14 mouse cellular contexts compared by ENCODE assay signal in genomic region chr11:95476323-95476722, GRCm38 (mm10). TPM values are rescaled to one million over a fixed set of nuclear protein-coding genes. Genes with fewer than 3 reads are reported as not detected.
DNase-seq lines count a peak whose midpoint lies in the region; ATAC-seq and TF ChIP-seq lines count a peak whose summit lies in the region.
"Had no signal": no experiment of that assay in that cellular context is flagged by ENCODE, and none has a peak within 500 bp of the region (broad histone marks: within the 10 kb centered on the region; RNA-seq: fewer than 3 reads in every experiment).

No protein-coding gene starts in this region.

- H3K36me3 ChIP-seq in liver, embryonic 12.5 days = peaks cover 84% of the 10 kb centered on the region

- no peaks in the 10 kb centered on the region for H3K27me3 ChIP-seq in liver, embryonic 12.5 days (replicated peaks)
- H3K27me3 ChIP-seq: intestine, embryonic 15.5 days; lung, embryonic 15.5 days had no signal

- no peak for TF ChIP-seq CTCF in gastrocnemius, adult 2 months (IDR thresholded peaks at IDR 0.05)

- no peaks in the 10 kb centered on the region for H3K4me1 ChIP-seq in liver, embryonic 12.5 days
- H3K4me1 ChIP-seq: intestine, embryonic 15.5 days; limb, embryonic 10.5 days; lung, embryonic 15.5 days had no signal

- peak; percentile 50 for DNase-seq in gastrocnemius, adult 2 months
- no peak for DNase-seq in gastrocnemius, postnatal 4 days (ENCODE audit: low spot score in 2 of 2)
- peak; percentile 16 to 48 for DNase-seq in cerebellum, postnatal 14 days
- DNase-seq in layer of hippocampus, adult 8-10 months (ENCODE audit: low spot score in 2 of 2) = peak; percentile 78 to 82
- DNase-seq in right cerebral cortex, postnatal 10 days (ENCODE audit: low spot score in 2 of 2) = peak; percentile 80 to 91
- no peak for DNase-seq in lung, postnatal 25 days (ENCODE audit: low spot score)
- DNase-seq: adrenal gland, postnatal 36 days; gastrocnemius, postnatal 36 days; heart, postnatal 14 days had no signal

- H3K9me3 ChIP-seq in liver, embryonic 12.5 days (replicated peaks) = no peaks in the 10 kb centered on the region
- H3K9me3 ChIP-seq: intestine, embryonic 15.5 days; limb, embryonic 10.5 days; lung, embryonic 15.5 days had no signal

- 80% methylated on average over 7 of the region's 7 CpGs for WGBS in liver, embryonic 12.5 days (ENCODE audit: insufficient replicate concordance)

- H3K27ac ChIP-seq in gastrocnemius, adult 2 months = peak overlapping the region; percentile 49; the same call in 1 of the 2 replicates
- no peak overlapping the region for H3K27ac ChIP-seq in liver, embryonic 12.5 days
- H3K27ac ChIP-seq: intestine, embryonic 15.5 days; limb, embryonic 10.5 days; lung, embryonic 15.5 days had no signal

- intact Hi-C loops in gastrocnemius, adult 2 months (cut with DNase I) = loop anchor here (5.0 kb wide), 1 partner anchor 79 kb away; no protein-coding TSS in a partner anchor

- no peak overlapping the region for H3K4me3 ChIP-seq in gastrocnemius, adult 2 months
- no peak overlapping the region for H3K4me3 ChIP-seq in liver, embryonic 12.5 days
- H3K4me3 ChIP-seq: intestine, embryonic 15.5 days; limb, embryonic 10.5 days; lung, embryonic 15.5 days had no signal

- no peak overlapping the region for H3K4me2 ChIP-seq in liver, embryonic 12.5 days
- H3K4me2 ChIP-seq: intestine, embryonic 15.5 days; lung, embryonic 15.5 days had no signal

- ATAC-seq in liver, embryonic 12.5 days = no peak
- ATAC-seq in CD4-positive, CD25-positive, alpha-beta regulatory T cell, adult 4 months = no peak
- ATAC-seq: intestine, embryonic 15.5 days had no signal

- H3K9ac ChIP-seq in liver, embryonic 12.5 days = no peak overlapping the region
- H3K9ac ChIP-seq: intestine, embryonic 15.5 days; lung, embryonic 15.5 days had no signal

RNA-seq across cellular contexts. Expression of gene Nxph3, which starts 38.0 kb away (rescaled TPM):
- under 1 TPM; 0.20 to 0.23 TPM for total RNA-seq in gastrocnemius, adult 2 months (2021)
- 1 to 10 TPM; 1.3 to 1.8 TPM for total RNA-seq in gastrocnemius, postnatal 4 days (2021)
- 10 to 100 TPM; 22.2 to 26.3 (median 25.1) TPM for total RNA-seq in layer of hippocampus, adult 8-10 months (2022)
- 0.14 and 0.24 TPM in 2 replicates for polyA plus RNA-seq in liver, embryonic 12.5 days (2016; fragmentation: Nextera tagmentation; extraction: Ambion mirVana)
- polyA plus RNA-seq in CD4-positive, CD25-positive, alpha-beta regulatory T cell, adult 4 months (2017; shearing (Covaris generic)) = not detected

Comparison
In these comparisons a context has a peak if more than half of its experiments do, and no peak if none do; other contexts are left out.
1. DNase-seq: peak in gastrocnemius, adult 2 months (single experiment), cerebellum, postnatal 14 days (2 of 2), layer of hippocampus, adult 8-10 months (2 of 2) and right cerebral cortex, postnatal 10 days (2 of 2); none in gastrocnemius, postnatal 4 days (0 of 2) and lung, postnatal 25 days (single experiment).
2. RNA of gene Nxph3, which starts 38.0 kb away (total RNA-seq): 22.2 to 26.3 TPM in layer of hippocampus, adult 8-10 months; 1.3 to 1.8 TPM in gastrocnemius, postnatal 4 days and 0.20 to 0.23 TPM in gastrocnemius, adult 2 months; every median in the first group is over 4 times any median in the second.